Comparison of ENCODE assay signal across 9 mouse cellular contexts in the genomic region with DNA sequence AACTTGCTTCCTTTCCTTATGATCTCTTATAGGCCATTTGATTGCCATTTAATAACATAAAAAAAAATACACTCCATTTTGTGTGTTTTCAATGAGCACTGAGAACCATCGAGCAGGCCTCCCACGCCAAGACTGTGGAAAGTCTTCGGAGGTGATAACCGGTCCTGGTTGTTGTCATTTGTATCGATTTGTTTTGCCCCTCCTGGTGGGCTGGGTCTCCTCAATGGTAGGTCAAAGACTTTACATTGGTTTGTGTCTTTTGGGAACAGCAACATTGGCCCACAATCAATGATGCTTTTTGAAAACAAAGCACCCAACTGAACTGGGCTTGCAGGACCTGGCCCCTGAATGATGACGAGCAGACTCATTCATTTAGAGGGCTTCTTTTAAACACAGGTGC. TPM values are rescaled to one million over a fixed set of nuclear protein-coding genes. Genes with fewer than 3 reads are reported as not detected.
"Had no signal": no experiment of that assay in that cellular context is flagged by ENCODE, and none has a peak within 500 bp of the region (broad histone marks: within the 10 kb centered on the region; RNA-seq: fewer than 3 reads in every experiment).

No protein-coding gene starts in this region.

- H3K9me3 ChIP-seq: limb, embryonic 15.5 days; liver, embryonic 13.5 days; midbrain, embryonic 10.5 days; neural tube, embryonic 15.5 days had no signal

- H3K4me1 ChIP-seq: limb, embryonic 15.5 days; liver, embryonic 13.5 days; neural tube, embryonic 15.5 days had no signal

- H3K4me3 ChIP-seq: limb, embryonic 15.5 days; liver, embryonic 13.5 days; midbrain, embryonic 10.5 days; myocyte; neural tube, embryonic 15.5 days had no signal

- H3K27me3 ChIP-seq: liver, embryonic 13.5 days had no signal

- ATAC-seq: intestine, embryonic 16.5 days had no signal

- H3K36me3 ChIP-seq: limb, embryonic 15.5 days; liver, embryonic 13.5 days; midbrain, embryonic 10.5 days; neural tube, embryonic 15.5 days had no signal

- H3K9ac ChIP-seq: limb, embryonic 15.5 days; liver, embryonic 13.5 days; neural tube, embryonic 15.5 days had no signal

- H3K4me2 ChIP-seq: limb, embryonic 15.5 days; liver, embryonic 13.5 days; neural tube, embryonic 15.5 days had no signal

- DNase-seq: kidney, adult 8-10 months; liver, embryonic 13.5 days; midbrain, embryonic 14.5 days; right cerebral cortex, adult 18-20 months had no signal

- H3K27ac ChIP-seq: limb, embryonic 15.5 days; liver, embryonic 13.5 days; midbrain, embryonic 10.5 days; neural tube, embryonic 15.5 days had no signal

RNA-seq across cellular contexts. Expression of a gene that starts 36.4 kb away (rescaled TPM):
- polyA plus RNA-seq: midbrain, embryonic 10.5 days; myocyte; neural tube, embryonic 15.5 days had no signal
